Mouse (Mus musculus) Muller cell, postnatal 12 days (primary cell): ENCODE results near the gene Bmp2k.

Experiments used
- DNase-seq: peaks from one replicate; pipeline ENCODE4 v3.0.0-alpha.2; 2015; ENCODE audit errors: inconsistent ontology term

The Bmp2k gene

DNA sequence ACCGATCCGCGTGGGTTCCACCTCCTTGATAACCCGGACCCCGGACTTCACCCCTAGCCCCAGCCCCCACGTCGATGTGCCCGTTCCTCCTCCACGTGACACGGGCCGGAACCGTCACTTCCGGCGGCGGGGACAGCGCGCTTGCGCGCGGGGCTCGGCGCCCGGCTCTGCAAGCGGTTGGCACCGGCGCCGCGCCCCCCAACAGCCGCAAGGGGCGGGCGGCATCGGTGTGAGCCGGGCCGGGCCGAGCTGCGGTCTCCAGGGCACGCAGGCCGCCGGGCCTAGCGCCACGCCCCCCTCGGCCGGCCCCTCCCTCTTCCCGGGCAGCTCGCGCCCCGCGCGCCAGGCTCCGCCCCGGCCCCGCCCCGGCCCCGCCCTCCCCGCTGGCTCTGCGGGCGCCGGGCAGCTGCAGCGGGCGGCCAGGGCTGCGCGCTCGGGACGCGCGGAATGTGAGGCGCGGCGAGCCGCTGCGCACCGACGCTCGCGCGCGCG, at the start of gene Bmp2k:
TSS of gene Bmp2k (plus strand) at position 380 of the 492 bp plus-strand sequence.
- peak; percentile 96 for DNase-seq

GRCm38 (mm10) chr5:96948856-96949527, 48.5 kb upstream of the Bmp2k start:
- DNase-seq = no peak

- DNase-seq = no peak
Observed at GRCm38 (mm10) chr5:96949839-96950666, 47.4 kb upstream of the Bmp2k start.

- DNase-seq = no peak
Observed at GRCm38 (mm10) chr5:96950667-96951492, 46.6 kb upstream of the Bmp2k start.

- DNase-seq = no peak
Observed at GRCm38 (mm10) chr5:96951493-96952105, 45.9 kb upstream of the Bmp2k start.

DNA sequence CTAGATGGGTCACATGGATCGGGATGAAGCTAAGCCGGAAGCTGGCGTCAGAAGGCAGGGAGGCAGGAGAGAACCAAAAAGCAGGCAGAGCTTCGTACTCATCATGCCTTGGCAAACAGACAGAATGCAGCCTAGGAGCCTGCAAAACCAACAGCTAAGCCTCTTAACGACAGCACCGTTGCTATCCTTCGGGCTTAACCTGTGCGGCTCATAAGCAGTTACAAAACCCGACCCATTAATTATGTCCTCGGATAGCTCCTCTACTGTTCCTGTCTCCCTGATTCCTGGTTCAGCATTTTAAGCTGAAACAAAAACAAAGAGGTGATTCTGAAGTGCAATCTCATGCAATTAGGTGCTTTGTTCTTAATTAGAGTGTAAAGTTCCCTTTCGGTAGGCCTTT, 43.4 kb upstream of the Bmp2k start:
- DNase-seq = peak; percentile 39

DNA sequence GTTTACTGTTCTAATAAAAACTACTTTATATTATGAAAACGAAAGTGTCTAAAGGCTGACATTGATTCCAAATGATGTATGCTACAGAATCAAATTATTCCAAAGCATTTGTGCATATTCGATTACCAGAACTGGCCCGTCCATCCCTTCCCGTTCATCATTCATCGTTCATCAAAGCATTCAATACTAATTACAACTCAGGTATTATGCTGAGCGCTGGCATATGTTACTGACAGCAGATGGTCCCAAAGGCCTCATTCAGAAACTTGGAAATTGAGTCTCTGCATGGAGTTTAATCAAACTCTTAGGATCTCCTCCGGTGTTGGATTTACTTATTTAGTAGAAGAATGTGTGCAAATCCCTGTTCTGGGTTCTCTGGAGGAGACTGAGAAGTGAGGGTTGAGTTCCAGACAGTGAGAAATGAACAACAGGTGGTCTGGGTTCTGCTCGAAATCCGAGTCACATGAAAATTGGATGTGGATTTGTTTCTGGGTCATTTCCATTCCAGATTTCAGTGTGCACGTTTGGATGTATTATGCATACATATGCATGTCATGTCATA, 42.9 kb upstream of the Bmp2k start:
- DNase-seq = no peak

DNA sequence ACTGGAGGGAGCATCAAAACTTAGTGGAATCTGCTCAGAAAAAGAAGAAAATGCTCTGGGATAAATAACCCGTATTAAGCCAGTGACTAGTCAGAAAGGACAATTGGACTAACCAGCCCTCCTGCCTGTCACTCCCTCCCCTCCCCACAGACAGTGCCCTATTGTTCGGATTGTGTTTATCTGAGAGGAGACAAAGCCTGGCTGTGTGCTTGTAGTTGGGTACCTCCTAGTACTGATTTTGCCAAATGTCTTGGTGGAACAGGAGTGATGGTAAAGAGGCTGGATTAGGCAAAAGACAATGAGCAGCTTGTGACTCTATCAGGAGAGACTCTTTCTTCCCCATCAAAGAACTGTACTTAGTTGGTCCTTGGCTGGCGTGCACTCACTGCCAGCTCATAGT, 40.6 kb upstream of the Bmp2k start:
- peak; percentile 70 for DNase-seq

GRCm38 (mm10) chr5:96961122-96961521, 36.4 kb upstream of the Bmp2k start:
- DNase-seq = no peak

GRCm38 (mm10) chr5:96961852-96962251, 35.6 kb upstream of the Bmp2k start:
- DNase-seq = no peak

GRCm38 (mm10) chr5:96962252-96962933, 35.1 kb upstream of the Bmp2k start:
- DNase-seq = peak; percentile 55

- DNase-seq = no peak
Observed at GRCm38 (mm10) chr5:96962934-96963301, 34.6 kb upstream of the Bmp2k start.

GRCm38 (mm10) chr5:96964062-96965028, 33.1 kb upstream of the Bmp2k start:
- peak; percentile 67 for DNase-seq

- no peak for DNase-seq
Observed at GRCm38 (mm10) chr5:96965029-96965403, 32.5 kb upstream of the Bmp2k start.

- DNase-seq = no peak
Observed at GRCm38 (mm10) chr5:96965503-96965902, 32.0 kb upstream of the Bmp2k start.

GRCm38 (mm10) chr5:96968628-96969027, 28.9 kb upstream of the Bmp2k start:
- DNase-seq = no peak

DNA sequence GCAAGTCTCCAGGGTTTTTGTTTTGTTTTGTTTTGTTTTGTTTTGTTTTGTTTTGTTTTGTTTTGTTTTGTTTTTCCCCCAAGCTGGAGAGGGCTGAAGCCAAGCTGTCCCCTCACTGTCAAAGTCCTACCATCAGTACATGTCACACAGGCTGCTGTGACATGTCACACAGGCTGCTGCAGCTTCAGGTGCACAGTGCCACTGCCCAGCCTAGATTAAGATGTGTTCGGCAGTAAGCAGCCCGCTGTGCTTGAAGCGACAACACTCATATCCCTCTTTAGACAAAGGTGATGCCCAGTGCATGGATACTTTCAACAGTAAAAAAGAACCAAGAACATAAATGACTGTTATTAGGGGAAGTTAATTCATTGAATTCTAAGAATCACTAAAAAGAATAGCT, 28.5 kb upstream of the Bmp2k start:
- no peak for DNase-seq

GRCm38 (mm10) chr5:96969705-96970471, 27.6 kb upstream of the Bmp2k start:
- DNase-seq = peak; percentile 42

GRCm38 (mm10) chr5:96970472-96970848, 27.0 kb upstream of the Bmp2k start:
- DNase-seq = no peak
